Mouse (Mus musculus) testis, adult 2 months (tissue): ENCODE measurements around the gene Fgf22. TPM values are rescaled to one million over a fixed set of nuclear protein-coding genes. Genes with fewer than 3 reads are reported as not detected.
A peak's percentile ranks its signal among the peaks of the same experiment; 100 is the strongest.

ENCODE experiments used
- H3K27ac ChIP-seq: fragments of 200-500 bp; 2 replicates; pipeline ENCODE4 v1.5.1; 2012; ENCODE audit warnings: low read depth, low read length; ENCODE audit not compliant: control insufficient read depth, insufficient read depth
- H3K27me3 ChIP-seq: fragments of 200-500 bp; 2 replicates; pipeline ENCODE4 v1.6.1; 2012; ENCODE audit warnings: mild to moderate bottlenecking, low read length, moderate library complexity; ENCODE audit not compliant: control insufficient read depth, insufficient read depth
- H3K36me3 ChIP-seq: fragments of 200-500 bp; 2 replicates; pipeline ENCODE4 v1.6.1; 2012; ENCODE audit warnings: mild to moderate bottlenecking, low read length; ENCODE audit not compliant: control insufficient read depth, insufficient read depth
- H3K4me1 ChIP-seq: fragments of 200-500 bp; 2 replicates; pipeline ENCODE4 v1.6.1; 2012; ENCODE audit warnings: low read length; ENCODE audit not compliant: control insufficient read depth, insufficient read depth
- H3K4me3 ChIP-seq: fragments of 200-500 bp; 2 replicates; pipeline ENCODE4 v1.5.1; 2012; ENCODE audit warnings: low read depth, mild to moderate bottlenecking, low read length, moderate library complexity, mixed read lengths; ENCODE audit not compliant: control insufficient read depth
- CTCF ChIP-seq: fragments of 200-500 bp; IDR thresholded peaks from 2 replicates; pipeline ENCODE4 v1.5.1; 2012; ENCODE audit warnings: low read depth, mild to moderate bottlenecking, inconsistent platforms, low read length, moderate library complexity; ENCODE audit not compliant: control insufficient read depth, insufficient read depth, insufficient replicate concordance
- POLR2A ChIP-seq: fragments of 200-500 bp; IDR thresholded peaks from 2 replicates; pipeline ENCODE4 v1.6.1; 2012; ENCODE audit warnings: low read depth, mild to moderate bottlenecking, inconsistent platforms, low read length, moderate library complexity; ENCODE audit not compliant: control insufficient read depth
- polyA plus RNA-seq: library from polyadenylated mRNA; depleted of rRNA; stranded (reverse); fragments of >200 nt; gene quantifications from 2 replicates; pipeline ENCODE4 v1.2.3, GENCODE M21; 2012

Gene Fgf22
- polyA plus RNA-seq, 1 experiment = 0.28 TPM

DNA sequence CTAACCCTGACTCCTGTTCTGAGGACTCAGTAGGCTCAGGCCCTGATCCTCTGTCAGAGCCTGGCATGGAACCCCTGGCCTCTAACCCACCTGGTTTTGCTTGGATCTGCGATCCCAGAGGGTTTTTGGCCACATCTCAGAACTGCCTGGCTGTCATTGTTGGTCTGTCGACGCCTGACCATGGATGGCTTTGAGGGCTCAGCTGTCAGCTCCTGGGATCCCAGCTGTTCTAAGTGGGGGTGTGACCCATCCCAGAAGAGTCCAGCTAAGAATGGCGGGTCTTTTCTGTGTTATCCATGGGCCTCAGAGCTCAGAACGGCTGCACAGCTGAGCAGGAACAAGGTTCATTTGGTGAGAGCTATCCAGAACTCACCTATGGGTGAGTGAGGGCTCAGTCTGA is 33.8 kb upstream of the Fgf22 start:
- Histone ChIP-seq H3K4me1 (peaks cover 11% of the 10 kb centered on the region), H3K4me3 (no peak overlapping the region), H3K36me3 (no peaks in the 10 kb centered on the region), H3K27me3 (no peaks in the 10 kb centered on the region), H3K27ac (no peak overlapping the region)
- TF ChIP-seq CTCF = no peak
- no peak for TF ChIP-seq POLR2A

DNA sequence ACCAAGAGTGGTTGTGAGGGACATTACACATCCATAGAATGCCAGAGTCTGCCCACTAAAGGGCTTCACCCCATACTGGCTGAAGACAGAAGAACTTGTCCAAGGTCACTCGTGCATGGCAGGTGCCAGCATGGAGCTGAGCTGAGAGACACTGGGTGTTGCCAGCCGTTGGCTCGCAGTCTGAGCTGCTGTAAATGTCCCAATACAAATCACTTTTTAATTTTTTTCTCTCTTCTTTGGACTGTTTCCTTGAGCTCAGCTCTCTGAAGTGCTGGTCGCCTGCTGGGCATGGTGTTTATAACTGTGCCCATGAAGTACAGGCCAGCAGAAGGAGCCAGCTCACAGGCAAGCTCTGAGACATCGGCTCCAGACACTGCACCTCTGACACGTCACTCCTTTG is 31.8 kb upstream of the Fgf22 start:
- Histone ChIP-seq H3K27me3 (no peaks in the 10 kb centered on the region), H3K4me1 (no peaks in the 10 kb centered on the region; the same call in 1 of the 2 replicates), H3K4me3 (no peak overlapping the region), H3K27ac (no peak overlapping the region), H3K36me3 (no peaks in the 10 kb centered on the region)
- TF ChIP-seq CTCF (no peak), POLR2A (no peak)

DNA sequence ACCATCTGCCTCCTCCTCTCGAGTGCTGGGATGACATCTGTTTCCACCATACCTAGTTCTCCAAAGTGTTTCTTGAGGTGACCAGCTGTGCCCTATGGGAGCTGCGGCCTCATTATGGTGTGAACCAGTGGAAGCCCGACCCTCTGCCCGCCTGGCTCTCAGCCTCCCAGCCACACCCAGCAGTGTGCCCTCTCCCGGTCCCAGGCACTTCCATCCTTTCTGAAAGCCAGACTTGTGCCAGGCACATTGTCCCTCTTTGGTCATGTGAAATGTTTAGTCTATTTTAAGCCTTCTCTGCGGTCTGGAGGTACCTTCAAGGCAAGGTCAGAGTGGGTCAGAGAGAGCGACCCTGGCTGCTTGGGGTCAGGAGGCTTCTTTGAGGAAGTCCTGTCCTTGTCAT is 31.2 kb upstream of the Fgf22 start:
- Histone ChIP-seq H3K27ac (no peak overlapping the region), H3K4me1 (no peaks in the 10 kb centered on the region), H3K4me3 (no peak overlapping the region), H3K36me3 (no peaks in the 10 kb centered on the region), H3K27me3 (no peaks in the 10 kb centered on the region)
- no peak for TF ChIP-seq POLR2A
- TF ChIP-seq CTCF = no peak

DNA sequence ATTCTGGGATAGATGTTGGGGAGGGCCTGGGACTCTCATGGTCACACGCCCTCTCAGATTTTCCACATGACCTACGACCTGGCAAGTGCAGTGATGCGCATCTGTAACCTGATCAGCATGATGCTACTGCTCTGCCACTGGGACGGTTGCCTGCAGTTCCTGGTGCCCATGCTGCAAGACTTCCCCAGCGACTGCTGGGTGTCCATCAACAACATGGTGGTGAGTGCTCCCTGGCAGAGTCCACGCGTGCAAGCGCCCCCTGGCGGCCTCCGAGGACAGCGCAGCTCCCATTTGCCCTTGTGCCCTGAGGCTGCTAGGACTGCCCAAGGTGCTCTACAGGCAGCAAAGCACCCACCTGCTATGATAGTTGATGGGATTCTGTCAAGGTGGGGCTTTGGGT is 28.8 kb upstream of the Fgf22 start:
- no peak overlapping the region for H3K27ac ChIP-seq
- H3K36me3 ChIP-seq = no peaks in the 10 kb centered on the region
- H3K4me3 ChIP-seq = no peak overlapping the region
- H3K27me3 ChIP-seq = no peaks in the 10 kb centered on the region
- no peaks in the 10 kb centered on the region for H3K4me1 ChIP-seq
- TF ChIP-seq POLR2A (no peak), CTCF (peak; percentile 54; the same call in 1 of the 2 replicates)

DNA sequence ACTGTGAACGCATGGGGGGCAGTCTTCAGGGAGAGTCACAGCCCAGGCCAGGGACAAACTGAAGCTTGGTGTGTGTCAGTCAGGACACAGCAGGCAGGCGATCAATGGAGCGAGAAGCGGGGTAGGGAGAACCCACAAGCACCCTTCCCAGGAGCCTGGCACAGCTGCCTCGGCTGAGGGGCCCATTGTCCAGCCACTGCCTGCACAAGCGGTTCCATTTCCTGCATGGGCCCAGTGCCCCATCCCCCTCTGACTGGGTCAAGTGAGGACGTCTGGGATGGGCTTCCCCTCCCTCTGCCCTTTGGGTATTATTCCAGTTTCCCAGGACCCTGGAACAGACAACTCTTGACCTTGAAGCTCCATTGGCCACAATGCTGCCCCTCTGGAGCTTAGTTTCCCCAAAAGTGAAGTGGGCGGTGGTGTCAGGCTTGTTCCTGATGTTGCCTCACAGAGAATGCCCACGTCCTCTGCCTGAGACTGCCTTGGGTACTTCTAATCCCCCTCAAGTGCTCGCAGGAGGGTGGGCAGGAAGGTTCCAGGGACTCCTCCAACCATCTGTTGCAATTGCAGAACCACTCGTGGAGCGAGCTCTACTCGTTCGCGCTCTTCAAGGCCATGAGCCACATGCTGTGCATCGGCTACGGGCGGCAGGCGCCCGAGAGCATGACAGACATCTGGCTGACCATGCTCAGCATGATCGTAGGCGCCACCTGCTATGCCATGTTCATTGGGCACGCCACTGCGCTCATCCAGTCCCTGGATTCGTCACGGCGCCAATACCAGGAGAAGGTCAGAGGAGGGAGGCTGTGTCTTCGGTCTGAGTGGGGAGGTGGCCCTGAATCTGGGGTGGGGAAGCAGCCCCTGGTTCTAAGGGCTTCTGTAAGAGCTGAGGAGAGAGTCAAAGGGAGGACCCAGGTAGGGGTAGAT is 26.3 kb upstream of the Fgf22 start:
- Histone ChIP-seq H3K4me3 (no peak overlapping the region), H3K4me1 (no peaks in the 10 kb centered on the region), H3K27me3 (no peaks in the 10 kb centered on the region), H3K36me3 (no peaks in the 10 kb centered on the region), H3K27ac (no peak overlapping the region)
- TF ChIP-seq CTCF (no peak), POLR2A (0 out of 2 replicates have a peak, but pooled peaks have one; percentile 17)

DNA sequence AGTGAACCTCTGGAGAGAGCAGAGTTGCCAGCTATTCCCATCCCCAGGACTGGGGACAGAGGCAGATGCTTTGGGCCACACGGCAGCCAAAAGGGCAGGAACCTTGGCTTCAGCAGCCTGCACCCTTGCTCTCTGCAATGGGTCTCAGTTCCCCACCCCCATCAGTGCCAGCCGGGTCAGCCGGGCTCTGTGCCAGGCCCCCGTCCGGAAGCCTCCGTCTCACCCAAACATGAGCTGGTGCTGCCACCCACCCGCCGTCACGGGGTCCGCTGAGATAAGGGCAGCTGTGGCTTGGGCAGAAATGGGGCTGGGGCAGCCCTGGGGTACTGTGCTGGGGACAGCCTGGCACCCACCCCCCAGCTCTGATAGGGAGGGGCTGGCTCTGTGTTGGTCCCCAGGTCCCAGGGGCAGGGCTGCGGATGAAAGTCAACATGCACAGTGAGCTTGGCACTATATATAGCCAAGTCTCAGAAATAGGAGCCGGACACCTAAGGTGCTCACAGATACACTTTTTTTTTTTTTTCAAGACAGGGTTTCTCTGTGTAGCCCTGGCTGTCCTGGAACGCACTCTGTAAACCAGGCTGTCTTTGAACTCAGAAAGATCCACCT is 25.4 kb upstream of the Fgf22 start:
- Histone ChIP-seq H3K4me1 (no peaks in the 10 kb centered on the region; the same call in 1 of the 2 replicates), H3K4me3 (no peak overlapping the region)

DNA sequence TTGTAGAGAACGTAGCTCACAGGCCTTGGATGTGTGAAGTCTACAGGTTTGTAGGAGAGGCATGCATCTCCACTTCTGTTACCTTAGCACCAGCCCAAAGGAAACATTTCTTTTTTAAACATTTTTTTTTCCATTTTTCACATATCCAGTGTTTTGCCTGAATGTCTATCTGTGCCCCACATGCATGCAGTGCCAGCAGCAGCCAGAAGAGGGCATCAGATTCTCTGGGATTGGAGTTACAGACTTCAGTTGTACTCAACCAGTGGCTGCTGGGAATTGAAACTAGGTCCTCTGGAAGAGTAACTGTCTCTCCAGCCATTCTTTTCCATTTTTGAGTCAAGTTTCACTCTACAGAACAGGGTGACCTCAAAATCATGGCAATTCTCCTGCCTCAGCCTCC is 22.4 kb upstream of the Fgf22 start:
- Histone ChIP-seq H3K4me3 (no peak overlapping the region), H3K27me3 (no peaks in the 10 kb centered on the region), H3K27ac (no peak overlapping the region), H3K36me3 (no peaks in the 10 kb centered on the region), H3K4me1 (peaks cover 17% of the 10 kb centered on the region)
- TF ChIP-seq CTCF (peak; percentile 40; the same call in 1 of the 2 replicates), POLR2A (no peak)

More for the DNA sequence above, 25.4 kb upstream of the Fgf22 start:
- no peak overlapping the region for H3K27ac ChIP-seq
- TF ChIP-seq POLR2A (no peak), CTCF (no peak)
- no peaks in the 10 kb centered on the region for H3K36me3 ChIP-seq
- no peaks in the 10 kb centered on the region for H3K27me3 ChIP-seq

GRCm38 (mm10) chr10:79733847-79734246 is 21.0 kb upstream of the Fgf22 start:
- peaks cover 23% of the 10 kb centered on the region for H3K4me1 ChIP-seq
- H3K36me3 ChIP-seq = no peaks in the 10 kb centered on the region
- no peak for TF ChIP-seq CTCF
- no peak for TF ChIP-seq POLR2A
- no peaks in the 10 kb centered on the region for H3K27me3 ChIP-seq
- no peak overlapping the region for H3K27ac ChIP-seq
- no peak overlapping the region for H3K4me3 ChIP-seq
